Mouse (Mus musculus): ENCODE measurements at regions not wholly inside any gene's neighbourhood (a gene's known extent, or its start where the extent isn't known, plus 50 kb on each side); places are given as distances from the start of the nearest gene placed in this dataset.

DNA sequence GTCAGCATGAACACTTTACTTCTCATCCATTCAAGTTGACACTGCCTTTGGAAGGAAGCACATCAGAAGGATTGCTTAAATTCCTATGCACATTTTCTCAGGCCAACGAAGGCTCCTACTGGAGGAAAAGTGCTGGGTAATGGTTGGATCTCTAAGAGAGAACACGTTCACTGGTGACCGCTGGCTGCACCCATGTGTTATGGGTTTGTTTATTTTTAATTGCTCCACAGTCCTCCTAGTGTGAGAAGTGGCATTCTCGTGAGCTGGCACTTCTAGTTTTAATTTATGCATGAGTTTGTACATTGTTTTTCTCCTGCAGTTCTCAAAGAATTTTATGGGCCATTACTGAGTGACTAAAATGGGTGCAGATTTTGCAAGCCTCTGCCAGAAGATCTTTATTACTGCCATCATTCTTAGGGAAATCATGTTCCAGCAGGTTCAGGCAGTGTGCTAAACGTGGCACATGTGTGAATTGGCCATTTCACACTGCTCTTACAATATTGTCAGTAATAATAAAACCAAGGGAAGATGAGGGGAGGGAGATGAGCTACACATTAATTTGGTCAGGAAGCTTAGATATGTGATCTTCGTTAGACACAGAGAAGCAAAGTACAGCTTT is 731.6 kb downstream of the Ttll7 start:
- DNase-seq (ENCODE audit: low read depth, low spot score), result no peak

DNA sequence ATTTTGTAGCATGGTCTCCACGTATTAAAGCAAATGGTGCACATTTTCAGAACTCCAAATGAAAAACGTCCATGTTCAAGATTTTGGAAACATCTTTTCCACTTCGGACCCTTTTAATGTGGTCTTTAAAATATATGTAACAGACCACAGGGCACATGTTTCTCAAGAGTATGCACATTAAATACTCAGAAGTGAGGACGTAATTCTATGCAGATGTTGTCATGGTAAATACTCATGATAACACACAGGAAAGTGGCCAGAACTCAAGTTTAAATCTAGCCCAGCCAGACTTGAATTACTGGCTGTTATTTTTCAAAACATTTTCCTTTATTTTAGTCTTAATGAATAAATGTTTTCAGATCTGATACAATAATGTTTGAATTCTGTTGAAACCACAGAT is 719.7 kb downstream of the Ttll7 start:
- DNase-seq (ENCODE audit: low read depth, low spot score), result no peak

DNA sequence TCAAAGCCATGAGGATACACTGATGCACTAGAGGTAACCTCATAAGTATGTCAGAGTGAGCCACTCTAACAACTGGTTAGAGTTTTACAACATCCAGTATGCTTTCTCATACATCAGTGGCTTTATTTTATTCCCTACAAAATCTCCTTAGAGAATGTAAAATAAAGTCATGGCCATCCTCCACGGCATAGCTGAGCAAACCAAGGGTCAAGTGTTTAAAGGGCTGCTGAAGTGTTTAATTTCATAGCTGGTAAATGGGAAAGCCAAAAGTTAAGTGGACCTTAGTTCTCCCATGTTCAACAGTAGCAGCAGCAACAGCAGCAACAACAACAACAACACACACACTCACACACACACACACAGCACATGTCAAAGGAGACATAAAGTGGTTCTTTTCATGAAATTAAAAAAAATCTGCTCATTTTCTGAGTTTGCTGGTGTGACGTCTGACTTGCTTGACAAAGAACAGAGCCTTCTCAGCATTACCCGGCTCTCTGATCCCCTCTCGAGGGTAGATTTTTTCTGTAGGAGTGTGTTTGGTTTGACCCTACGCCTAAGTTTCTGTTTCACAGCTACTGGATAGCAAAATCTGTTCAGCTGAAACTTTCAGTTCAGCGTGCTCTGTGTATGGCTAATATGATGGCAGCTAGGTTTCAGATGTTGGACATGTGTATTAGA is 693.3 kb downstream of the Ttll7 start:
- no peak for DNase-seq (ENCODE audit: low read depth, low spot score)

DNA sequence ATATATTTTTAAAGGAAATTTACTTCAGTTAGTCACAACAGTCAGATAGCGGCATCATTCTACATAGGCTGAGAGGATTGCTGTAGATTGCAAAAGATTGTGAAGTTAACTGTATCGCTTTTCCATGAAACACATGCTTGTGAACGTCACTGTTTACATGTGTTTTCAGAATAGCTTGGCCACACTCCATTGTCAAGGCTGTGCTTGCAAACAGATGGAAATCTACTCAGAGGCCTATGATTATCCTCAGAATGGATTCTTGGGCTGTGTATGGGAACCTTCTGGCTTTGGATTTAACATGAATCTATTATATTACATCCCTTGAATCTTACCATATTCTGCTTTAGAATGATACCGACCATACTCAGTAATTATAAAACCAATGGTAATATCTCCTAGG is 690.1 kb downstream of the Ttll7 start:
- no peak for DNase-seq (ENCODE audit: low read depth, low spot score)

DNA sequence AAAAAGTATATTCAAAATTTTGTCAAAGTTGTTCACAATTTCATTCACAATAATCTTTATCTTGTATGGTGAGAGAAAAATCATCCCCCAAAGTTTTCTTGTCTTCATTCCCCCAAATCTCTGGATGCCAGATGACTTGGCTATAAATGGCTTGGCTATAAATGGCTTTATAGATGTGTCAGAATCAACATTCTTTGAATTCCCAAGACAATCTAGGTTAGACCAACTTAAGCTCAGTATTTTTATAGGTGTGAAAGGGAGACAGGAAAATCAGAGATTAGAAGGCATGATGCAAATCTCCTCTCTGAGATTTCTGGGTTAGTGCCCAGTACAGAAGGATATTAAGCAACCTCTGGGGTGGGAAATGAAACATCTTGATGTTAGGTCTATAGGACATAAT is 685.4 kb downstream of the Ttll7 start:
- DNase-seq (ENCODE audit: low read depth, low spot score), result no peak

DNA sequence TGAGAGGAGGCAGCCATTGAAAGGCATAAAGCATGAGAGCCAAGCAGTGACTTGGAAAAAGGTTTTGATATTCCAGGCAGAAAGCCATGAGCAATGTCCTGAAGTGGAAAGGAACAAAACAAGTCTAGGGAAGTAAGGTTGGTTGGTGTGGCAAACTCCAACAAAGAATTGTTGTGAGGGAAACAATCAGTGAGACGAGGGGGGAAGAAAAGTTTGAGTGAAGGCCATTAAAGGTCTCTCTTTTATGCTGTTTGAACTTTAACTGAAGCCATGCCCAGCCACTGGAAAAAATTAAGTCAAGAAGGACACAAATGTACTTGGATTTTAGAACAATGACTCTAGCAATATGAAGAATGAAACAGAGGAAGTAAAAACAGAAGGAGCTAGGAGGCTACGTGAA is 680.0 kb downstream of the Ttll7 start:
- DNase-seq (ENCODE audit: low read depth, low spot score), result no peak

DNA sequence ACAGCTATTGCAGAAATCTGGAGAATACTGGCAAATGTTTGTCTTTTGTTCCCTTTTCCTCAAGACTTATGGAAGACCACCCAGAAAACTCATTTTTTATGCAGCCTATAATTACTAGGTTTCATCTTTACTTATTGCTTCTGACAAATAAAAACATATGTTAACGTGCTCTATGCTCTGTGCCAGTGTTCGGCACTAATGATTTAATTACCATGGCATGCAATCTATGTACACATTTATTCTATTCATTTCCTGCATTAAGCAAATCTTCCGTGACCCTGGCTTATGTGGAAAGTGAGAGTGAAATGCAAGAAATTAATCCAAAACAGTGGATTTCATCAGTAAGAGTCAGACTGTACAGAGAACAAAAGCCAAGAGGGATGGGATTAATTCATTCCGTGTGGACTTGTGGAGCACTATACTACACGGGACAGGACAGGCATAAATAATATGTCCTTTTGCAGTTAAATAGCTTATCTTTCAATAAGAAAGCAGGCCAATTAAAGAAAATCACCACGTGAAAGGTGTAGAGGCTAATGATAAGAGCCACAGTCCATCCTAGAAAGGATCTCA is 679.5 kb downstream of the Ttll7 start:
- DNase-seq (ENCODE audit: low read depth, low spot score), result no peak
